Mouse (Mus musculus): Measurements from ENCODE around the gene Stx6.

DNA sequence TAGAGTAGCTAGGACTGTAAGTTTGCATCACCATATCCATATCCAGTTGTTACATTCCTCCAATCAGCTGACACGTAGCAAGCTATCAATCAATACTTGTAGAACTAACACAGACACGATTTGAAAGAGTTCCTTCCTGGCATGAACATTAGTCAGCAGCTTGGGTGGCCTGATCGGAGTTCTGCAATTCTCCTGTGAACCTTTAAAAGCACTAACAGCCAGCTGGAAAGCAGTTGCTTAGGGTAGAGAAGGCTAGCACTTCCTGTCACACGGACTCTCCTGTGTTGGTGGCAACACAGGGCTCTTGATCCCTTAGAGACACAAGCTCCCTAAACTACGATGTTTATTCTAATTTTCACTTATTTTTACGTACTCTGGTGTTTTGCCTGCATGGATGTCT, 12.9 kb upstream of the Stx6 start:
- no peak for TF ChIP-seq CTCF (IDR thresholded peaks at IDR 0.05; ENCODE audit: insufficient read depth, low read length)
- TF ChIP-seq POLR2A (IDR thresholded peaks at IDR 0.05; ENCODE audit: borderline replicate concordance, extremely low read depth, low read depth, low read length): no peak
